Mouse (Mus musculus) liver, embryonic 13.5 days (tissue): ENCODE results near the gene Ap5b1. TPM values are rescaled to one million over a fixed set of nuclear protein-coding genes. Genes with fewer than 3 reads are reported as not detected.

Source experiments
- ATAC-seq: fragments of 200-750 bp; cut with Nextera tagmentation; 2 replicates; pipeline ENCODE4 v1.8.0; 2017; ENCODE audit warnings: low read depth, mild to moderate bottlenecking, moderate number of reproducible peaks, moderate library complexity
- DNase-seq: peaks from one replicate; pipeline ENCODE4 v3.0.0; 2022
- H3K27ac ChIP-seq: fragments of 300-500 bp; sonication (generic); 2 replicates; pipeline ENCODE4 v1.5.1; 2015; ENCODE audit warnings: moderate library complexity, mild to moderate bottlenecking, inconsistent platforms
- H3K27me3 ChIP-seq: fragments of 300-500 bp; sonication (generic); 2 replicates; pipeline ENCODE4 v1.6.1; 2015; ENCODE audit warnings: mild to moderate bottlenecking, inconsistent platforms
- H3K36me3 ChIP-seq: fragments of 300-500 bp; sonication (generic); 2 replicates; pipeline ENCODE4 v1.6.1; 2015; ENCODE audit warnings: mild to moderate bottlenecking, inconsistent platforms
- H3K4me1 ChIP-seq: fragments of 300-500 bp; sonication (generic); replicated peaks from 2 replicates; pipeline ENCODE4 v1.6.1; 2015; ENCODE audit warnings: inconsistent platforms
- H3K4me2 ChIP-seq: fragments of 300-500 bp; sonication (generic); 2 replicates; pipeline ENCODE4 v1.6.1; 2015; ENCODE audit warnings: inconsistent platforms, mild to moderate bottlenecking, moderate library complexity
- H3K4me3 ChIP-seq: fragments of 300-500 bp; sonication (generic); replicated peaks from 2 replicates; pipeline ENCODE4 v1.5.1; 2015; ENCODE audit warnings: mild to moderate bottlenecking, inconsistent platforms
- H3K9ac ChIP-seq: fragments of 300-500 bp; sonication (generic); 2 replicates; pipeline ENCODE4 v1.6.1; 2015; ENCODE audit warnings: mild to moderate bottlenecking, inconsistent platforms
- H3K9me3 ChIP-seq: fragments of 300-500 bp; sonication (generic); replicated peaks from 2 replicates; pipeline ENCODE4 v1.6.1; 2016; ENCODE audit warnings: inconsistent platforms
- WGBS: fragments of 180-500 bp; shearing (Covaris S2); methylation state at CpG from one replicate; pipeline ENCODE4 v1.1.7; 2015; ENCODE audit not compliant: insufficient replicate concordance; 5-methylcytosine and 5-hydroxymethylcytosine counted together
- polyA plus RNA-seq: library from polyadenylated mRNA; unstranded; fragments of >200 nt; fragmentation: Nextera tagmentation; extraction: Ambion mirVana; gene quantifications from 2 replicates; pipeline ENCODE4 v1.2.1, GENCODE M21; 2015

Ap5b1 gene
- polyA plus RNA-seq, 1 experiment from 2014 or later = 2.3 TPM

- ATAC-seq = no peak
- Histone ChIP-seq H3K9me3 (no peaks in the 10 kb centered on the region), H3K27ac (no peak overlapping the region), H3K4me3 (no peak overlapping the region), H3K9ac (no peak overlapping the region), H3K27me3 (0 out of 2 replicates have a peak, but pooled peaks cover 4% of the 10 kb centered on the region), H3K4me1 (no peaks in the 10 kb centered on the region), H3K36me3 (no peaks in the 10 kb centered on the region), H3K4me2 (no peak overlapping the region)
- WGBS = 67% methylated on average over 6 of the region's 6 CpGs
- no peak for DNase-seq
Measured at GRCm38 (mm10) chr19:5591888-5592287, 24.1 kb downstream of the Ap5b1 start.

GRCm38 (mm10) chr19:5599224-5599623 lies 31.4 kb downstream of the Ap5b1 start:
- DNase-seq (no peak), ATAC-seq (no peak)
- Histone ChIP-seq H3K9me3 (no peaks in the 10 kb centered on the region), H3K36me3 (peaks cover 16% of the 10 kb centered on the region), H3K4me3 (no peak overlapping the region), H3K27me3 (no peaks in the 10 kb centered on the region), H3K4me1 (peaks cover 25% of the 10 kb centered on the region), H3K4me2 (no peak overlapping the region), H3K27ac (no peak overlapping the region), H3K9ac (no peak overlapping the region)
- WGBS = 57% methylated on average over 4 of the region's 4 CpGs

- DNase-seq = peak; percentile 72
- Histone ChIP-seq H3K36me3 (peaks cover 43% of the 10 kb centered on the region), H3K4me1 (peaks cover 28% of the 10 kb centered on the region), H3K27me3 (no peaks in the 10 kb centered on the region), H3K27ac (peak within 1 kb of the TSS; percentile 90), H3K4me3 (peak within 1 kb of the TSS; percentile 92), H3K4me2 (peak within 1 kb of the TSS; percentile 94), H3K9me3 (no peaks in the 10 kb centered on the region), H3K9ac (peak within 1 kb of the TSS; percentile 97)
- under 1% methylated on average over 64 of the region's 64 CpGs for whole genome bisulfite sequencing
- peak; percentile 84 for ATAC-seq
Measured at GRCm38 (mm10) chr19:5601752-5602541, 34.1 kb downstream of the Ap5b1 start, which contains the start of gene Rnaseh2c. Gene Rnaseh2c, plus strand, starts transcription at chr19:5601873.

GRCm38 (mm10) chr19:5603664-5604063 lies 35.8 kb downstream of the Ap5b1 start:
- peak overlapping the region; percentile 20; the same call in 1 of the 2 replicates for H3K27ac ChIP-seq
- H3K9me3 ChIP-seq = no peaks in the 10 kb centered on the region
- ATAC-seq (no peak), DNase-seq (no peak)
- H3K27me3 ChIP-seq = no peaks in the 10 kb centered on the region
- H3K36me3 ChIP-seq = peaks cover 60% of the 10 kb centered on the region
- H3K4me1 ChIP-seq = peaks cover 34% of the 10 kb centered on the region
- peak overlapping the region; percentile 94 for H3K4me2 ChIP-seq
- H3K4me3 ChIP-seq = peak overlapping the region; percentile 92; the same call in 1 of the 2 replicates
- H3K9ac ChIP-seq = no peak overlapping the region
- WGBS = 78% methylated on average over 7 of the region's 7 CpGs

GRCm38 (mm10) chr19:5605126-5605525 lies 37.3 kb downstream of the Ap5b1 start:
- WGBS = 84% methylated on average over 7 of the region's 7 CpGs
- Histone ChIP-seq H3K36me3 (peaks cover 65% of the 10 kb centered on the region), H3K27me3 (no peaks in the 10 kb centered on the region)

GRCm38 (mm10) chr19:5606196-5606595 lies 38.4 kb downstream of the Ap5b1 start:
- H3K27me3 ChIP-seq = no peaks in the 10 kb centered on the region
- peaks cover 54% of the 10 kb centered on the region for H3K4me1 ChIP-seq
- no peak for ATAC-seq
- no peak overlapping the region for H3K4me3 ChIP-seq
- no peak for DNase-seq
- H3K9me3 ChIP-seq = no peaks in the 10 kb centered on the region
- no peak overlapping the region for H3K4me2 ChIP-seq
- WGBS = 84% methylated on average over 8 of the region's 8 CpGs
- no peak overlapping the region for H3K9ac ChIP-seq
- no peak overlapping the region for H3K27ac ChIP-seq
- peaks cover 65% of the 10 kb centered on the region for H3K36me3 ChIP-seq

More at GRCm38 (mm10) chr19:5605126-5605525, 37.3 kb downstream of the Ap5b1 start:
- H3K4me1 ChIP-seq = peaks cover 44% of the 10 kb centered on the region
- no peak for ATAC-seq
- no peak overlapping the region for H3K9ac ChIP-seq
- no peak overlapping the region for H3K4me3 ChIP-seq
- H3K27ac ChIP-seq = no peak overlapping the region
- DNase-seq = no peak
- H3K9me3 ChIP-seq = no peaks in the 10 kb centered on the region
- H3K4me2 ChIP-seq = no peak overlapping the region

- Histone ChIP-seq H3K4me1 (peaks cover 56% of the 10 kb centered on the region), H3K9me3 (no peaks in the 10 kb centered on the region), H3K4me3 (no peak overlapping the region), H3K9ac (no peak overlapping the region; the same call in 1 of the 2 replicates), H3K27ac (no peak overlapping the region; the same call in 1 of the 2 replicates), H3K4me2 (no peak overlapping the region), H3K27me3 (no peaks in the 10 kb centered on the region), H3K36me3 (peaks cover 63% of the 10 kb centered on the region)
- ATAC-seq (no peak), DNase-seq (no peak)
- 92% methylated on average over 26 of the region's 26 CpGs for WGBS
Measured at GRCm38 (mm10) chr19:5607705-5608410, 40.0 kb downstream of the Ap5b1 start.

GRCm38 (mm10) chr19:5608707-5609106 lies 40.9 kb downstream of the Ap5b1 start:
- no peaks in the 10 kb centered on the region for H3K9me3 ChIP-seq
- ATAC-seq (no peak), DNase-seq (no peak)
- peak overlapping the region; percentile 80 for H3K4me3 ChIP-seq
- peak overlapping the region; percentile 81 for H3K9ac ChIP-seq
- 89% methylated on average over 13 of the region's 13 CpGs for WGBS
- H3K4me2 ChIP-seq = peak overlapping the region; percentile 88
- peak overlapping the region; percentile 91 for H3K27ac ChIP-seq
- no peaks in the 10 kb centered on the region for H3K27me3 ChIP-seq
- H3K4me1 ChIP-seq = peaks cover 56% of the 10 kb centered on the region
- H3K36me3 ChIP-seq = peaks cover 54% of the 10 kb centered on the region

- Histone ChIP-seq H3K27me3 (no peaks in the 10 kb centered on the region), H3K27ac (peak overlapping the region; percentile 91), H3K36me3 (peaks cover 50% of the 10 kb centered on the region), H3K4me1 (peaks cover 56% of the 10 kb centered on the region), H3K9me3 (no peaks in the 10 kb centered on the region), H3K4me2 (peak overlapping the region; percentile 88), H3K9ac (peak overlapping the region; percentile 81), H3K4me3 (peak overlapping the region; percentile 80)
- WGBS = 67% methylated on average over 10 of the region's 10 CpGs
- DNase-seq (no peak), ATAC-seq (no peak)
Measured at GRCm38 (mm10) chr19:5609171-5609546, 41.3 kb downstream of the Ap5b1 start.

- peak within 1 kb of the TSS; percentile 80 for H3K4me3 ChIP-seq
- H3K9ac ChIP-seq = peak within 1 kb of the TSS; percentile 81
- H3K4me2 ChIP-seq = peak within 1 kb of the TSS; percentile 88
- under 1% methylated on average over 54 of the region's 55 CpGs for WGBS
- H3K9me3 ChIP-seq = no peaks in the 10 kb centered on the region
- H3K36me3 ChIP-seq = peaks cover 44% of the 10 kb centered on the region
- peak; percentile 86 for ATAC-seq
- H3K27ac ChIP-seq = peak within 1 kb of the TSS; percentile 91
- no peaks in the 10 kb centered on the region for H3K27me3 ChIP-seq
- H3K4me1 ChIP-seq = peaks cover 54% of the 10 kb centered on the region
- DNase-seq = peak; percentile 86
Measured at GRCm38 (mm10) chr19:5609547-5610404, 42.0 kb downstream of the Ap5b1 start, which contains the start of gene Kat5. Gene Kat5, minus strand, starts transcription at chr19:5610237.
